Mouse (Mus musculus): ENCODE measurements at regions not wholly inside any gene's neighbourhood (a gene's known extent, or its start where the extent isn't known, plus 50 kb on each side); places are given as distances from the start of the nearest gene placed in this dataset.

- H3K27me3 ChIP-seq (replicated peaks; ENCODE audit: control insufficient read depth, insufficient read depth, low read length): no peaks in the 10 kb centered on the region
- H3K9me3 ChIP-seq (ENCODE audit: control insufficient read depth, low read length): no peaks in the 10 kb centered on the region
- peaks cover 6% of the 10 kb centered on the region; the same call in 1 of the 2 replicates for H3K4me1 ChIP-seq (ENCODE audit: control insufficient read depth, insufficient read depth, low read length)
- ATAC-seq (ENCODE audit: low read depth) (no peak), DNase-seq (ENCODE audit: low spot score) (no peak)
- no peak overlapping the region for H3K9ac ChIP-seq (ENCODE audit: low read depth, low read length)
- H3K27ac ChIP-seq (replicated peaks; ENCODE audit: low read depth, low read length): no peak overlapping the region
- 73% methylated on average over 7 of the region's 7 CpGs for WGBS
- no peak overlapping the region for H3K4me2 ChIP-seq (ENCODE audit: low read depth, low read length)
- H3K36me3 ChIP-seq (ENCODE audit: control insufficient read depth, insufficient read depth, low read length): no peaks in the 10 kb centered on the region
- no peak overlapping the region for H3K4me3 ChIP-seq (ENCODE audit: low read depth, low read length)
Observed at GRCm38 (mm10) chr17:59369624-59370541, 356.7 kb upstream of the Nudt12 start.

- H3K27ac ChIP-seq (replicated peaks; ENCODE audit: low read depth, low read length): no peak overlapping the region
- no peaks in the 10 kb centered on the region for H3K27me3 ChIP-seq (replicated peaks; ENCODE audit: control insufficient read depth, insufficient read depth, low read length)
- H3K4me2 ChIP-seq (ENCODE audit: low read depth, low read length): no peak overlapping the region
- H3K4me3 ChIP-seq (ENCODE audit: low read depth, low read length): no peak overlapping the region
- H3K9me3 ChIP-seq (ENCODE audit: control insufficient read depth, low read length): no peaks in the 10 kb centered on the region
- WGBS: 29% methylated on average over 2 of the region's 2 CpGs
- DNase-seq (ENCODE audit: low spot score): no peak
- peaks cover 11% of the 10 kb centered on the region for H3K4me1 ChIP-seq (ENCODE audit: control insufficient read depth, insufficient read depth, low read length)
- ATAC-seq (ENCODE audit: low read depth): peak; percentile 37; the same call in 1 of the 2 replicates
- H3K9ac ChIP-seq (ENCODE audit: low read depth, low read length): no peak overlapping the region
- H3K36me3 ChIP-seq (ENCODE audit: control insufficient read depth, insufficient read depth, low read length): no peaks in the 10 kb centered on the region
Observed at GRCm38 (mm10) chr17:59365340-59365739, 352.2 kb upstream of the Nudt12 start.

- no peak overlapping the region for H3K4me2 ChIP-seq (ENCODE audit: low read depth, low read length)
- H3K9me3 ChIP-seq (ENCODE audit: control insufficient read depth, low read length): no peaks in the 10 kb centered on the region
- H3K4me1 ChIP-seq (ENCODE audit: control insufficient read depth, insufficient read depth, low read length): peaks cover 11% of the 10 kb centered on the region
- no peak overlapping the region for H3K4me3 ChIP-seq (ENCODE audit: low read depth, low read length)
- DNase-seq (ENCODE audit: low spot score) (no peak), ATAC-seq (ENCODE audit: low read depth) (no peak)
- H3K27me3 ChIP-seq (replicated peaks; ENCODE audit: control insufficient read depth, insufficient read depth, low read length): no peaks in the 10 kb centered on the region
- H3K9ac ChIP-seq (ENCODE audit: low read depth, low read length): no peak overlapping the region
- H3K36me3 ChIP-seq (ENCODE audit: control insufficient read depth, insufficient read depth, low read length): no peaks in the 10 kb centered on the region
- no peak overlapping the region for H3K27ac ChIP-seq (replicated peaks; ENCODE audit: low read depth, low read length)
- WGBS: 50% methylated on average over 7 of the region's 7 CpGs
Observed at GRCm38 (mm10) chr17:59362110-59362509, 348.9 kb upstream of the Nudt12 start.

- no peaks in the 10 kb centered on the region for H3K36me3 ChIP-seq (ENCODE audit: control insufficient read depth, insufficient read depth, low read length)
- no peak overlapping the region for H3K27ac ChIP-seq (replicated peaks; ENCODE audit: low read depth, low read length)
- H3K27me3 ChIP-seq (replicated peaks; ENCODE audit: control insufficient read depth, insufficient read depth, low read length): no peaks in the 10 kb centered on the region
- DNase-seq (ENCODE audit: low spot score) (no peak), ATAC-seq (ENCODE audit: low read depth) (no peak)
- peaks cover 11% of the 10 kb centered on the region for H3K4me1 ChIP-seq (ENCODE audit: control insufficient read depth, insufficient read depth, low read length)
- no peaks in the 10 kb centered on the region for H3K9me3 ChIP-seq (ENCODE audit: control insufficient read depth, low read length)
- no peak overlapping the region for H3K4me3 ChIP-seq (ENCODE audit: low read depth, low read length)
- no peak overlapping the region for H3K4me2 ChIP-seq (ENCODE audit: low read depth, low read length)
- WGBS: 84% methylated on average over 9 of the region's 9 CpGs
- no peak overlapping the region for H3K9ac ChIP-seq (ENCODE audit: low read depth, low read length)
Observed at GRCm38 (mm10) chr17:59361119-59361518, 347.9 kb upstream of the Nudt12 start.

GRCm38 (mm10) chr17:59359503-59359902 lies 346.3 kb upstream of the Nudt12 start:
- Histone ChIP-seq H3K27me3 (replicated peaks; ENCODE audit: control insufficient read depth, insufficient read depth, low read length) (no peaks in the 10 kb centered on the region), H3K36me3 (ENCODE audit: control insufficient read depth, insufficient read depth, low read length) (no peaks in the 10 kb centered on the region), H3K4me1 (ENCODE audit: control insufficient read depth, insufficient read depth, low read length) (peaks cover 4% of the 10 kb centered on the region; the same call in 1 of the 2 replicates), H3K4me3 (ENCODE audit: low read depth, low read length) (no peak overlapping the region), H3K9me3 (ENCODE audit: control insufficient read depth, low read length) (no peaks in the 10 kb centered on the region), H3K4me2 (ENCODE audit: low read depth, low read length) (no peak overlapping the region), H3K9ac (ENCODE audit: low read depth, low read length) (no peak overlapping the region), H3K27ac (replicated peaks; ENCODE audit: low read depth, low read length) (no peak overlapping the region)
- 0 out of 2 replicates have a peak, but pooled peaks have one; percentile 22 for ATAC-seq (ENCODE audit: low read depth)
- WGBS: 52% methylated on average over 5 of the region's 5 CpGs
- no peak for DNase-seq (ENCODE audit: low spot score)

- Histone ChIP-seq H3K9me3 (ENCODE audit: control insufficient read depth, low read length) (no peaks in the 10 kb centered on the region), H3K4me3 (ENCODE audit: low read depth, low read length) (no peak overlapping the region), H3K27ac (replicated peaks; ENCODE audit: low read depth, low read length) (no peak overlapping the region), H3K4me1 (ENCODE audit: control insufficient read depth, insufficient read depth, low read length) (no peaks in the 10 kb centered on the region), H3K36me3 (ENCODE audit: control insufficient read depth, insufficient read depth, low read length) (no peaks in the 10 kb centered on the region), H3K4me2 (ENCODE audit: low read depth, low read length) (no peak overlapping the region), H3K9ac (ENCODE audit: low read depth, low read length) (no peak overlapping the region), H3K27me3 (replicated peaks; ENCODE audit: control insufficient read depth, insufficient read depth, low read length) (no peaks in the 10 kb centered on the region)
- WGBS: 84% methylated on average over 4 of the region's 4 CpGs
- DNase-seq (ENCODE audit: low spot score): no peak
- ATAC-seq (ENCODE audit: low read depth): no peak
Observed at GRCm38 (mm10) chr17:59345526-59345925, 332.4 kb upstream of the Nudt12 start.

- H3K36me3 ChIP-seq (ENCODE audit: control insufficient read depth, insufficient read depth, low read length): no peaks in the 10 kb centered on the region
- no peak for ATAC-seq (ENCODE audit: low read depth)
- 86% methylated on average over 5 of the region's 5 CpGs for WGBS
Observed at GRCm38 (mm10) chr17:59297939-59298338, 284.8 kb upstream of the Nudt12 start.

GRCm38 (mm10) chr17:59281364-59281763 lies 268.2 kb upstream of the Nudt12 start:
- DNase-seq (ENCODE audit: low spot score) (peak; percentile 55), ATAC-seq (ENCODE audit: low read depth) (0 out of 2 replicates have a peak, but pooled peaks have one; percentile 63)
- H3K4me2 ChIP-seq (ENCODE audit: low read depth, low read length): no peak overlapping the region
- H3K27ac ChIP-seq (replicated peaks; ENCODE audit: low read depth, low read length): no peak overlapping the region
- H3K36me3 ChIP-seq (ENCODE audit: control insufficient read depth, insufficient read depth, low read length): no peaks in the 10 kb centered on the region
- H3K4me1 ChIP-seq (ENCODE audit: control insufficient read depth, insufficient read depth, low read length): no peaks in the 10 kb centered on the region
- no peaks in the 10 kb centered on the region for H3K9me3 ChIP-seq (ENCODE audit: control insufficient read depth, low read length)
- H3K9ac ChIP-seq (ENCODE audit: low read depth, low read length): no peak overlapping the region
- 51% methylated on average over 3 of the region's 3 CpGs for WGBS
- H3K4me3 ChIP-seq (ENCODE audit: low read depth, low read length): no peak overlapping the region
- no peaks in the 10 kb centered on the region for H3K27me3 ChIP-seq (replicated peaks; ENCODE audit: control insufficient read depth, insufficient read depth, low read length)

More at GRCm38 (mm10) chr17:59297939-59298338, 284.8 kb upstream of the Nudt12 start:
- H3K9ac ChIP-seq (ENCODE audit: low read depth, low read length): no peak overlapping the region
- no peaks in the 10 kb centered on the region for H3K4me1 ChIP-seq (ENCODE audit: control insufficient read depth, insufficient read depth, low read length)
- H3K27me3 ChIP-seq (replicated peaks; ENCODE audit: control insufficient read depth, insufficient read depth, low read length): no peaks in the 10 kb centered on the region
- no peak for DNase-seq (ENCODE audit: low spot score)
- no peak overlapping the region for H3K4me2 ChIP-seq (ENCODE audit: low read depth, low read length)
- no peak overlapping the region for H3K27ac ChIP-seq (replicated peaks; ENCODE audit: low read depth, low read length)
- no peak overlapping the region for H3K4me3 ChIP-seq (ENCODE audit: low read depth, low read length)
- no peaks in the 10 kb centered on the region for H3K9me3 ChIP-seq (ENCODE audit: control insufficient read depth, low read length)

GRCm38 (mm10) chr17:59279811-59280210 lies 266.6 kb upstream of the Nudt12 start:
- DNase-seq (ENCODE audit: low spot score) (no peak), ATAC-seq (ENCODE audit: low read depth) (no peak)
- H3K27ac ChIP-seq (replicated peaks; ENCODE audit: low read depth, low read length): no peak overlapping the region
- H3K4me3 ChIP-seq (ENCODE audit: low read depth, low read length): no peak overlapping the region
- no peaks in the 10 kb centered on the region for H3K27me3 ChIP-seq (replicated peaks; ENCODE audit: control insufficient read depth, insufficient read depth, low read length)
- no peaks in the 10 kb centered on the region for H3K9me3 ChIP-seq (ENCODE audit: control insufficient read depth, low read length)
- no peak overlapping the region for H3K9ac ChIP-seq (ENCODE audit: low read depth, low read length)
- no peaks in the 10 kb centered on the region for H3K36me3 ChIP-seq (ENCODE audit: control insufficient read depth, insufficient read depth, low read length)
- WGBS: 74% methylated on average over 10 of the region's 10 CpGs
- no peak overlapping the region for H3K4me2 ChIP-seq (ENCODE audit: low read depth, low read length)
- no peaks in the 10 kb centered on the region for H3K4me1 ChIP-seq (ENCODE audit: control insufficient read depth, insufficient read depth, low read length)
